Mouse (Mus musculus) C2C12 (cell line): ENCODE data around the gene 1700009N14Rik.

Source experiments
- CTCF ChIP-seq: IDR thresholded peaks from one replicate; pipeline ENCODE4 v1.5.1; 2011; ENCODE audit not compliant: control insufficient read depth, insufficient read depth, insufficient read length
- MYOD1 ChIP-seq: IDR thresholded peaks from one replicate; pipeline ENCODE4 v1.6.1; 2011; ENCODE audit warnings: low read depth; ENCODE audit not compliant: control insufficient read depth, insufficient read length
- MYOG ChIP-seq: IDR thresholded peaks from one replicate; pipeline ENCODE4 v1.6.1; 2011; ENCODE audit not compliant: control insufficient read depth, insufficient read length; ENCODE audit errors: extremely low read depth

- TF ChIP-seq MYOG = no peak
- TF ChIP-seq CTCF = no peak
- no peak for TF ChIP-seq MYOD1
These were observed 24.2 kb downstream of the 1700009N14Rik start for GRCm38 (mm10) chr4:39474291-39474690.
